Mouse (Mus musculus) CH12.LX (cell line): ENCODE data around the gene Gm20388. TPM values are rescaled to one million over a fixed set of nuclear protein-coding genes. Genes with fewer than 3 reads are reported as not detected.

Experiments used
- DNase-seq: peaks from one replicate; pipeline ENCODE4 v3.0.0-alpha.2; 2013; ENCODE audit errors: extremely low read depth
- H3K27ac ChIP-seq: 2 replicates; pipeline ENCODE4 v1.5.1; 2012; ENCODE audit warnings: low read depth, mild to moderate bottlenecking, control low read depth, moderate library complexity; ENCODE audit not compliant: insufficient read depth
- H3K27me3 ChIP-seq: replicated peaks from 2 replicates; pipeline ENCODE3; 2012; ENCODE audit warnings: inconsistent platforms
- H3K36me3 ChIP-seq, 2 experiments: replicated peaks in 1 of 2; 2 replicates each; pipeline versions ENCODE3 to v1.6.1; 2012; ENCODE audit warnings: inconsistent platforms in 1 of 2, low read length in 1 of 2, mild to moderate bottlenecking in 1 of 2, mixed read lengths in 1 of 2, moderate library complexity in 1 of 2; ENCODE audit not compliant: control insufficient read depth in 1 of 2, insufficient read depth in 1 of 2
- H3K4me1 ChIP-seq, 2 experiments: 2 replicates each; pipeline ENCODE4 v1.6.1; 2012; ENCODE audit warnings: inconsistent platforms in 1 of 2, moderate library complexity in 1 of 2; ENCODE audit not compliant: insufficient read depth in 2 of 2, control insufficient read depth in 1 of 2
- H3K4me2 ChIP-seq: 2 replicates; pipeline ENCODE4 v1.6.1; 2012; ENCODE audit warnings: low read depth, mild to moderate bottlenecking, control low read depth; ENCODE audit not compliant: poor library complexity, insufficient read depth, severe bottlenecking
- H3K4me3 ChIP-seq, 3 experiments: fragments of 150-350 bp in 1 of 3; sonication (generic) in 1 of 3; replicated peaks in 1 of 3; 2 replicates each; pipeline versions ENCODE3 to v1.5.1; 2011 to 2012; ENCODE audit warnings: low read depth in 2 of 3, low read length in 2 of 3, mild to moderate bottlenecking in 2 of 3, moderate library complexity in 2 of 3, control low read depth in 1 of 3, improper control_type of control experiment in 1 of 3, inconsistent platforms in 1 of 3, mixed read lengths in 1 of 3; ENCODE audit not compliant: poor library complexity in 1 of 3
- H3K79me2 ChIP-seq: replicated peaks from 2 replicates; pipeline ENCODE4 v1.6.1; 2012; ENCODE audit warnings: mild to moderate bottlenecking, moderate library complexity; ENCODE audit not compliant: control insufficient read depth, poor library complexity, insufficient read depth, severe bottlenecking; ENCODE audit errors: extremely low read depth
- H3K9ac ChIP-seq: 2 replicates; pipeline ENCODE4 v1.6.1; 2012; ENCODE audit warnings: low read depth, mild to moderate bottlenecking, control low read depth, moderate library complexity; ENCODE audit not compliant: insufficient read depth
- H3K9me3 ChIP-seq: replicated peaks from 2 replicates; pipeline ENCODE3; 2012; ENCODE audit warnings: low read length, inconsistent platforms, mixed read lengths
- BHLHE40 ChIP-seq: IDR thresholded peaks from 2 replicates; pipeline ENCODE4 v1.6.1; 2011; ENCODE audit warnings: mild to moderate bottlenecking, low read depth, low read length, improper control_type of control experiment
- CHD1 ChIP-seq: IDR thresholded peaks from 2 replicates; pipeline ENCODE4 v1.6.1; 2012; ENCODE audit warnings: low read depth, low read length, improper control_type of control experiment, inconsistent platforms
- CHD2 ChIP-seq: IDR thresholded peaks from 2 replicates; pipeline ENCODE4 v1.6.1; 2011; ENCODE audit warnings: low read length, improper control_type of control experiment
- CTCF ChIP-seq, 2 experiments: IDR thresholded peaks in 1 of 2; conservative IDR thresholded peaks in 1 of 2; 2 replicates each; pipeline ENCODE4 v1.5.1; 2011 to 2012; ENCODE audit warnings: low read depth in 2 of 2, low read length in 2 of 2, improper control_type of control experiment in 1 of 2, inconsistent platforms in 1 of 2, mild to moderate bottlenecking in 1 of 2, moderate library complexity in 1 of 2
- ELF1 ChIP-seq: IDR thresholded peaks from 2 replicates; pipeline ENCODE4 v1.6.1; 2014; ENCODE audit warnings: low read depth, mild to moderate bottlenecking, inconsistent platforms, low read length, improper control_type of control experiment
- ETS1 ChIP-seq: conservative IDR thresholded peaks from 2 replicates; pipeline ENCODE4 v1.6.1; 2012; ENCODE audit warnings: low read depth, mild to moderate bottlenecking, inconsistent platforms, low read length, improper control_type of control experiment, moderate library complexity
- GABPA ChIP-seq: IDR thresholded peaks from 2 replicates; pipeline ENCODE4 v1.6.1; 2012; ENCODE audit warnings: low read depth, low read length, improper control_type of control experiment, inconsistent platforms; ENCODE audit not compliant: insufficient replicate concordance
- IRF4 ChIP-seq: IDR thresholded peaks from 2 replicates; pipeline ENCODE4 v1.6.1; 2014; ENCODE audit warnings: low read depth, mild to moderate bottlenecking, inconsistent platforms, low read length, improper control_type of control experiment
- JUN ChIP-seq: IDR thresholded peaks from 2 replicates; pipeline ENCODE4 v1.6.1; 2011; ENCODE audit warnings: low read depth, mild to moderate bottlenecking, low read length, improper control_type of control experiment, moderate library complexity; ENCODE audit not compliant: insufficient read depth
- JUND ChIP-seq: conservative IDR thresholded peaks from 2 replicates; pipeline ENCODE4 v1.6.1; 2011; ENCODE audit warnings: low read depth, low read length, improper control_type of control experiment
- MAFK ChIP-seq: IDR thresholded peaks from 2 replicates; pipeline ENCODE4 v1.6.1; 2011; ENCODE audit warnings: low read length, improper control_type of control experiment; ENCODE audit not compliant: insufficient replicate concordance
- MAZ ChIP-seq: IDR thresholded peaks from 2 replicates; pipeline ENCODE4 v1.6.1; 2012; ENCODE audit warnings: low read depth, mild to moderate bottlenecking, inconsistent platforms, low read length, improper control_type of control experiment, moderate library complexity
- MEF2A ChIP-seq: IDR thresholded peaks from 2 replicates; pipeline ENCODE4 v1.6.1; 2014; ENCODE audit warnings: low read depth, mild to moderate bottlenecking, inconsistent platforms, low read length, improper control_type of control experiment, borderline replicate concordance
- MXI1 ChIP-seq: IDR thresholded peaks from 2 replicates; pipeline ENCODE4 v1.6.1; 2011; ENCODE audit warnings: mild to moderate bottlenecking, low read depth, low read length, improper control_type of control experiment
- MYC ChIP-seq: IDR thresholded peaks from 2 replicates; pipeline ENCODE4 v1.6.1; 2011; ENCODE audit warnings: low read depth, mild to moderate bottlenecking, improper control_type of control experiment, low read length
- NELFE ChIP-seq: IDR thresholded peaks from 2 replicates; pipeline ENCODE4 v1.6.1; 2011; ENCODE audit warnings: low read depth, low read length, improper control_type of control experiment
- SMC3 ChIP-seq: IDR thresholded peaks from 2 replicates; pipeline ENCODE4 v1.6.1; 2011; ENCODE audit warnings: low read depth, low read length, improper control_type of control experiment
- TCF12 ChIP-seq: IDR thresholded peaks from 2 replicates; pipeline ENCODE4 v1.6.1; 2014; ENCODE audit warnings: low read depth, mild to moderate bottlenecking, inconsistent platforms, low read length, improper control_type of control experiment
- UBTF ChIP-seq: IDR thresholded peaks from 2 replicates; pipeline ENCODE4 v1.6.1; 2012; ENCODE audit warnings: low read depth, mild to moderate bottlenecking, inconsistent platforms, low read length, improper control_type of control experiment, moderate library complexity
- USF1 ChIP-seq: IDR thresholded peaks from 2 replicates; pipeline ENCODE4 v1.6.1; 2014; ENCODE audit warnings: low read depth, mild to moderate bottlenecking, inconsistent platforms, low read length, improper control_type of control experiment
- USF2 ChIP-seq: conservative IDR thresholded peaks from 2 replicates; pipeline ENCODE4 v1.6.1; 2011; ENCODE audit warnings: low read depth, low read length, improper control_type of control experiment
- ZC3H11A ChIP-seq: IDR thresholded peaks from 2 replicates; pipeline ENCODE4 v1.6.1; 2012; ENCODE audit warnings: low read depth, mild to moderate bottlenecking, inconsistent platforms, low read length, improper control_type of control experiment
- ZNF384 ChIP-seq: IDR thresholded peaks from 2 replicates; pipeline ENCODE4 v1.6.1; 2012; ENCODE audit warnings: low read depth, low read length, improper control_type of control experiment, inconsistent platforms
- dilution Hi-C: fragments of 300-500 bp; cut with MboI; formaldehyde crosslinking; loops from 2 replicates; pipeline ENCODE4 v1.14.3; 2020; ENCODE audit warnings: low sequenced_read_pairs; ENCODE audit not compliant: extremely low pct_unique_long_range_greater_than_20kb, extremely low pct_ligation_motif_present
- in situ Hi-C: fragments of 300-500 bp; cut with MboI; formaldehyde crosslinking; loops from 3 replicates; pipeline ENCODE4 v1.14.3; 2019; ENCODE audit warnings: low sequenced_read_pairs, low pct_ligation_motif_present, low pct_unique_long_range_greater_than_20kb, mixed read lengths
- polyA plus RNA-seq: library from polyadenylated mRNA; unstranded; fragments of >175 nt; gene quantifications from 2 replicates; pipeline ENCODE4 v1.2.1, GENCODE M21; 2012; ENCODE audit warnings: low read depth; ENCODE audit not compliant: insufficient read length
- total RNA-seq, 2 experiments: library from RNA; depleted of rRNA; stranded (reverse); fragments of 300-350 nt in 1 of 2; fragments of >200 nt in 1 of 2; gene quantifications; 2 replicates each; pipeline ENCODE4 v1.2.3; 2012 to 2014

Gene Gm20388
- total and polyA plus RNA-seq, 3 experiments: 14.8 to 26.3 (median 22.2) TPM

GRCm38 (mm10) chr8:123212321-123213117 lies 3301.9 kb downstream of the Gm20388 start, which contains the start of the genes Chmp1a and Spata33 (continued):
- TF ChIP-seq UBTF (no peak; the same call in 1 of the 2 replicates), TCF12 (peak; percentile 83), NELFE (peak; percentile 86), USF1 (no peak), SMC3 (peak; percentile 49), JUND (no peak), CHD2 (peak; percentile 99), IRF4 (peak; percentile 54)

GRCm38 (mm10) chr8:123213118-123213772 lies 3302.6 kb downstream of the Gm20388 start:
- no peak for TF ChIP-seq MAFK
- no peak for TF ChIP-seq MEF2A
- no peak for TF ChIP-seq BHLHE40
- TF ChIP-seq ZC3H11A: no peak
- TF ChIP-seq ZNF384: no peak
- TF ChIP-seq CHD1: no peak
- TF ChIP-seq MXI1: no peak
- TF ChIP-seq CTCF (conservative IDR thresholded peaks at IDR 0.05 in 1 of 2, IDR thresholded peaks at IDR 0.05 in 1 of 2; ENCODE audit: low read depth in 2 of 2, low read length in 2 of 2): no peak
- no peak for TF ChIP-seq JUN
- TF ChIP-seq CHD2: no peak
- no peak for TF ChIP-seq ETS1
- TF ChIP-seq USF2: no peak
- TF ChIP-seq MAZ: no peak
- TF ChIP-seq UBTF: no peak
- no peak for TF ChIP-seq GABPA
- TF ChIP-seq ELF1: no peak
- TF ChIP-seq NELFE: no peak
- no peak for TF ChIP-seq MYC
- no peak overlapping the region for H3K27ac ChIP-seq
- peaks cover 23 to 28% of the 10 kb centered on the region in 2 experiments for H3K36me3 ChIP-seq
- H3K4me1 ChIP-seq: peaks cover 0 to 17% of the 10 kb centered on the region in 2 experiments; a peak in 2 of 4 replicates
- peak overlapping the region; percentile 73 for H3K9ac ChIP-seq
- dilution Hi-C loops (no loop called here), in situ Hi-C loops (no loop called here)
- H3K4me2 ChIP-seq: peak overlapping the region; percentile 35
- peaks cover 5% of the 10 kb centered on the region for H3K27me3 ChIP-seq
- H3K9me3 ChIP-seq: no peaks in the 10 kb centered on the region
- no peak for DNase-seq
- H3K4me3 ChIP-seq: peak overlapping the region; percentile 54 to 96 (median 59)
- H3K79me2 ChIP-seq: peaks cover 16% of the 10 kb centered on the region
